Mouse (Mus musculus) common myeloid progenitor, adult 5-6 weeks (primary cell): Measurements from ENCODE around the gene Acvr1b. TPM values are rescaled to one million over a fixed set of nuclear protein-coding genes. Genes with fewer than 3 reads are reported as not detected.
A peak's percentile ranks its signal among the peaks of the same experiment; 100 is the strongest.

Experiments
- ATAC-seq: replicated peaks from 2 replicates; pipeline ENCODE4 v1.8.0; 2016; ENCODE audit warnings: low read depth, mild to moderate bottlenecking, moderate TSS enrichment, inconsistent platforms; ENCODE audit not compliant: poor library complexity, severe bottlenecking
- total RNA-seq: library from RNA; stranded (forward); fragments of 200-1000, 187-1606 nt; gene quantifications from 2 replicates; pipeline ENCODE4 v1.2.3, GENCODE M21; 2017

Gene Acvr1b
- total RNA-seq, 1 experiment from 2014 or later: 13.4 TPM

- no peak for ATAC-seq
Observed at GRCm38 (mm10) chr15:101171272-101171671, 2.6 kb upstream of the Acvr1b start.

GRCm38 (mm10) chr15:101172016-101172415 lies 1.9 kb upstream of the Acvr1b start:
- ATAC-seq: no peak

- ATAC-seq: no peak
Observed at GRCm38 (mm10) chr15:101174294-101175130, 645 bp downstream of the Acvr1b start.

- ATAC-seq: no peak
Observed at GRCm38 (mm10) chr15:101175131-101175460, 1.2 kb downstream of the Acvr1b start.

GRCm38 (mm10) chr15:101175613-101176283 lies 1.9 kb downstream of the Acvr1b start:
- no peak for ATAC-seq

- no peak for ATAC-seq
Observed at GRCm38 (mm10) chr15:101176284-101176680, 2.4 kb downstream of the Acvr1b start.

GRCm38 (mm10) chr15:101176795-101177691 lies 3.2 kb downstream of the Acvr1b start:
- ATAC-seq: no peak

GRCm38 (mm10) chr15:101180363-101181105 lies 6.7 kb downstream of the Acvr1b start:
- no peak for ATAC-seq

- ATAC-seq: no peak
Observed at GRCm38 (mm10) chr15:101181106-101181466, 7.2 kb downstream of the Acvr1b start.

GRCm38 (mm10) chr15:101181500-101181899 lies 7.6 kb downstream of the Acvr1b start:
- no peak for ATAC-seq

GRCm38 (mm10) chr15:101182676-101183075 lies 8.8 kb downstream of the Acvr1b start:
- no peak for ATAC-seq

GRCm38 (mm10) chr15:101184300-101184699 lies 10.4 kb downstream of the Acvr1b start:
- ATAC-seq: no peak

- no peak for ATAC-seq
Observed at GRCm38 (mm10) chr15:101185549-101185948, 11.7 kb downstream of the Acvr1b start.

GRCm38 (mm10) chr15:101187907-101188306 lies 14.0 kb downstream of the Acvr1b start:
- peak; percentile 46 for ATAC-seq

GRCm38 (mm10) chr15:101189981-101190761 lies 16.3 kb downstream of the Acvr1b start:
- ATAC-seq: no peak

GRCm38 (mm10) chr15:101190762-101191150 lies 16.9 kb downstream of the Acvr1b start:
- peak; percentile 36; the same call in 1 of the 2 replicates for ATAC-seq

GRCm38 (mm10) chr15:101191459-101192259 lies 17.8 kb downstream of the Acvr1b start:
- peak; percentile 36 for ATAC-seq

- no peak for ATAC-seq
Observed at GRCm38 (mm10) chr15:101192260-101192640, 18.4 kb downstream of the Acvr1b start.
